Mouse (Mus musculus): Measurements from ENCODE around the gene Card9.

- TF ChIP-seq GATA1 (IDR thresholded peaks at IDR 0.05; ENCODE audit: low read length) (no peak), TAL1 (IDR thresholded peaks at IDR 0.05; ENCODE audit: low read length) (no peak)
These were observed 11.7 kb upstream of the Card9 start for GRCm38 (mm10) chr2:26372396-26372795.
